Mouse (Mus musculus): Measurements from ENCODE around the gene Zan. TPM values are rescaled to one million over a fixed set of nuclear protein-coding genes. Genes with fewer than 3 reads are reported as not detected.
"Not testable (repeated sequence)": the region's sequence is repeated elsewhere in the genome, so short reads cannot be mapped to it uniquely, and the experiment has no call there.

The Zan gene
- polyA plus RNA-seq, 2 experiments = 0.06 to 0.19 TPM

- TF ChIP-seq CTCF (IDR thresholded peaks at IDR 0.05; ENCODE audit: low read depth) (no peak), EP300 (IDR thresholded peaks at IDR 0.05; ENCODE audit: low read depth) (no peak)
- Histone ChIP-seq H3K27ac (no peak overlapping the region), H3K27me3 (ENCODE audit: control insufficient read depth, insufficient read depth, low read length) (no peaks in the 10 kb centered on the region), H3K4me3 (ENCODE audit: insufficient read depth in 1 of 2, low read depth in 2 of 2, low read length in 2 of 2) (no peak overlapping the region), H3K9me3 (ENCODE audit: control insufficient read depth, low read length) (no peaks in the 10 kb centered on the region), H3K36me3 (replicated peaks; ENCODE audit: control insufficient read depth, insufficient read depth, low read depth) (no peaks in the 10 kb centered on the region), H3K4me1 (replicated peaks; ENCODE audit: control insufficient read depth in 2 of 2, insufficient read depth in 2 of 2, low read length in 1 of 2) (no peaks in the 10 kb centered on the region), H3K4me2 (ENCODE audit: low read depth) (no peak overlapping the region), H3K9ac (replicated peaks) (no peak overlapping the region)
- DNase-seq (ENCODE audit: low read depth in 3 of 3, low spot score in 3 of 3) = no peak
- no peak for ATAC-seq (ENCODE audit: insufficient read depth)
Observed at GRCm38 (mm10) chr5:137445536-137445935, 31.3 kb downstream of the Zan start.

- TF ChIP-seq CTCF (IDR thresholded peaks at IDR 0.05; ENCODE audit: low read depth) (no peak), EP300 (IDR thresholded peaks at IDR 0.05; ENCODE audit: low read depth) (no peak)
- Histone ChIP-seq H3K4me1 (replicated peaks; ENCODE audit: control insufficient read depth in 2 of 2, insufficient read depth in 2 of 2, low read length in 1 of 2) (no peaks in the 10 kb centered on the region), H3K4me2 (ENCODE audit: low read depth) (no peak overlapping the region), H3K36me3 (replicated peaks; ENCODE audit: control insufficient read depth, insufficient read depth, low read depth) (no peaks in the 10 kb centered on the region), H3K27me3 (ENCODE audit: control insufficient read depth, insufficient read depth, low read length) (no peaks in the 10 kb centered on the region), H3K9ac (replicated peaks) (no peak overlapping the region), H3K27ac (no peak overlapping the region), H3K4me3 (ENCODE audit: insufficient read depth in 1 of 2, low read depth in 2 of 2, low read length in 2 of 2) (no peak overlapping the region), H3K9me3 (ENCODE audit: control insufficient read depth, low read length) (no peaks in the 10 kb centered on the region)
- no peak for DNase-seq (ENCODE audit: low read depth in 3 of 3, low spot score in 3 of 3)
- WGBS (ENCODE audit: insufficient replicate concordance) = 65% methylated on average over 11 of the region's 11 CpGs
- ATAC-seq (ENCODE audit: insufficient read depth) = no peak
Observed at GRCm38 (mm10) chr5:137440216-137440855, 36.5 kb downstream of the Zan start.

GRCm38 (mm10) chr5:137433889-137434288 is 43.0 kb downstream of the Zan start:
- TF ChIP-seq CTCF (IDR thresholded peaks at IDR 0.05; ENCODE audit: low read depth) (no peak), EP300 (IDR thresholded peaks at IDR 0.05; ENCODE audit: low read depth) (no peak)
- H3K27ac ChIP-seq = no peak overlapping the region
- H3K36me3 ChIP-seq (replicated peaks; ENCODE audit: control insufficient read depth, insufficient read depth, low read depth) = no peaks in the 10 kb centered on the region
- WGBS (ENCODE audit: insufficient replicate concordance) = 43% methylated on average over 6 of the region's 6 CpGs
- no peaks in the 10 kb centered on the region for H3K9me3 ChIP-seq (ENCODE audit: control insufficient read depth, low read length)
- no peak overlapping the region for H3K9ac ChIP-seq (replicated peaks)
- no peak overlapping the region for H3K4me2 ChIP-seq (ENCODE audit: low read depth)
- DNase-seq (ENCODE audit: low read depth in 3 of 3, low spot score in 3 of 3) (no peak), ATAC-seq (ENCODE audit: insufficient read depth) (no peak)
- H3K4me3 ChIP-seq (ENCODE audit: insufficient read depth in 1 of 2, low read depth in 2 of 2, low read length in 2 of 2) = no peak overlapping the region
- H3K27me3 ChIP-seq (ENCODE audit: control insufficient read depth, insufficient read depth, low read length) = no peaks in the 10 kb centered on the region
- no peaks in the 10 kb centered on the region for H3K4me1 ChIP-seq (replicated peaks; ENCODE audit: control insufficient read depth in 2 of 2, insufficient read depth in 2 of 2, low read length in 1 of 2)

GRCm38 (mm10) chr5:137430402-137430801 is 46.5 kb downstream of the Zan start:
- DNase-seq (ENCODE audit: low read depth in 3 of 3, low spot score in 3 of 3); H3K9me3 ChIP-seq (ENCODE audit: control insufficient read depth, low read length); H3K36me3 ChIP-seq (replicated peaks; ENCODE audit: control insufficient read depth, insufficient read depth, low read depth); H3K27me3 ChIP-seq (ENCODE audit: control insufficient read depth, insufficient read depth, low read length); H3K4me2 ChIP-seq (ENCODE audit: low read depth); H3K4me3 ChIP-seq (ENCODE audit: insufficient read depth in 1 of 2, low read depth in 2 of 2, low read length in 2 of 2); H3K27ac ChIP-seq; H3K9ac ChIP-seq (replicated peaks); H3K4me1 ChIP-seq (replicated peaks; ENCODE audit: control insufficient read depth in 2 of 2, insufficient read depth in 2 of 2, low read length in 1 of 2); ATAC-seq (ENCODE audit: insufficient read depth): not testable (repeated sequence)
- WGBS (ENCODE audit: insufficient replicate concordance) = 42% methylated on average over 4 of the region's 4 CpGs

GRCm38 (mm10) chr5:137425648-137426047 is 51.2 kb downstream of the Zan start:
- H3K27me3 ChIP-seq (ENCODE audit: control insufficient read depth, insufficient read depth, low read length) = no peaks in the 10 kb centered on the region
- no peak overlapping the region for H3K4me3 ChIP-seq (ENCODE audit: insufficient read depth in 1 of 2, low read depth in 2 of 2, low read length in 2 of 2)
- WGBS (ENCODE audit: insufficient replicate concordance) = 34% methylated on average over 6 of the region's 6 CpGs
- H3K4me2 ChIP-seq (ENCODE audit: low read depth) = no peak overlapping the region
- H3K36me3 ChIP-seq (replicated peaks; ENCODE audit: control insufficient read depth, insufficient read depth, low read depth) = no peaks in the 10 kb centered on the region
- H3K9ac ChIP-seq (replicated peaks) = no peak overlapping the region
- TF ChIP-seq CTCF (IDR thresholded peaks at IDR 0.05; ENCODE audit: low read depth) (no peak), EP300 (IDR thresholded peaks at IDR 0.05; ENCODE audit: low read depth) (no peak)
- ATAC-seq (ENCODE audit: insufficient read depth) (no peak), DNase-seq (ENCODE audit: low read depth in 3 of 3, low spot score in 3 of 3) (no peak)
- peaks cover 0 to 7% of the 10 kb centered on the region in 2 experiments; a peak in 2 of 4 replicates for H3K4me1 ChIP-seq (replicated peaks; ENCODE audit: control insufficient read depth in 2 of 2, insufficient read depth in 2 of 2, low read length in 1 of 2)
- H3K27ac ChIP-seq = no peak overlapping the region
- no peaks in the 10 kb centered on the region for H3K9me3 ChIP-seq (ENCODE audit: control insufficient read depth, low read length)

Measured in liver, embryonic 14.5 days (tissue).